Mouse (Mus musculus): ENCODE measurements at regions not wholly inside any gene's neighbourhood (a gene's known extent, or its start where the extent isn't known, plus 50 kb on each side); places are given as distances from the start of the nearest gene placed in this dataset.

DNA sequence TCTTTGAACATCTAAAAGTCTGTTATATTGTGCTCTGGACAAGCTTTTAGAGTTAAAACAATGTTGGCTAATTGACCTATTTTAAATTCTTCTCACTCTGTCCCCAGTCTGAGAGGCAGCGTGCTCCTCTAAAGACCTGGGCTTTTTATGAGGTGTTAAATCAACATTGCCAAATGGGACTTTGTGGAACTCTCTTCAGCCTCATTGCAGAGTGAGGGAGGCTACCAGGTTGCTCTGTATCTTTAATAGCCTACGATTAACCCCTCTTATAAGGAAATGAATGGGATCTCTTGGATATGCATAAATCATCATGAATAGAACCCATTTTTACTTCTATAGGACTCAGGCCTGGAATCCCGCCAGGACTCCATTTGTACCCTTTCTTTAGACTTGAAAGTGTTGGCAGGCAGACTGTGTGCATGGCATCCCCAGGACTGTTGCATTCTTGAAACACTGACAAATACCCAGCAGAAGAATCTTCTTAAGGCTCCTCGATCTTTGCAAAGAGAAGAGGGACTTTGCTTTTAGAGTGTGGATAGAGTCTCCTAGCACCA is 2157.1 kb downstream of the 4930444P10Rik start:
- WGBS: 40% methylated on average over 4 of the region's 4 CpGs
- Histone ChIP-seq H3K27ac (replicated peaks) (no peak overlapping the region), H3K36me3 (ENCODE audit: control insufficient read depth, insufficient read depth, low read length) (no peaks in the 10 kb centered on the region), H3K9ac (ENCODE audit: low read length) (no peak overlapping the region), H3K4me3 (ENCODE audit: low read depth, low read length) (no peak overlapping the region), H3K4me1 (replicated peaks; ENCODE audit: control insufficient read depth, insufficient read depth) (no peaks in the 10 kb centered on the region), H3K9me3 (ENCODE audit: control insufficient read depth, low read length) (no peaks in the 10 kb centered on the region), H3K27me3 (ENCODE audit: control insufficient read depth, insufficient read depth, low read length) (no peaks in the 10 kb centered on the region), H3K4me2 (replicated peaks; ENCODE audit: low read depth) (no peak overlapping the region)
- TF ChIP-seq EP300 (optimal IDR thresholded peaks at IDR 0.05): no peak
- TF ChIP-seq CTCF (IDR thresholded peaks at IDR 0.05; ENCODE audit: low read depth): no peak
- no peak for ATAC-seq (ENCODE audit: low FRiP score, low TSS enrichment)
- no peak for DNase-seq (ENCODE audit: low spot score)

DNA sequence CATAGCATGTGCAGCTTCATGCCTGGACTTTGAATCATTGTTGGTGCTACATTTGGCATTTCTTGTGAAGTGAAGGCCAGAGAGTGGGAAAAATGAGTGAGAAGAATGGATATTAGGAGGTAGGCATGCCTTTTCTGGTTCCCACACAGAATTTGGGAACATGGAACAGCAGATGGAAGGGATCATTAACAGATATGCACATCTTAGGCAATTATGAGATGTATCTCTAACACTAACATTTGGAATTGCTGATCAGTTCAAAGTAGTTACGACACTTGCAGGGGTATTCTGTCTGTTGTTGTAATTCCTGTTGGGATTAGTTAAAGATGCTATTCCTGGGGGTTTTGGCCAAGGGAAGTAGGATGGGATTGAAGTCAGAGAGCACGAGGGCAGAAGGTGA is 2164.4 kb downstream of the 4930444P10Rik start:
- Histone ChIP-seq H3K4me2 (replicated peaks; ENCODE audit: low read depth) (no peak overlapping the region), H3K36me3 (ENCODE audit: control insufficient read depth, insufficient read depth, low read length) (no peaks in the 10 kb centered on the region), H3K4me1 (replicated peaks; ENCODE audit: control insufficient read depth, insufficient read depth) (no peaks in the 10 kb centered on the region), H3K27ac (replicated peaks) (no peak overlapping the region), H3K9ac (ENCODE audit: low read length) (no peak overlapping the region), H3K27me3 (ENCODE audit: control insufficient read depth, insufficient read depth, low read length) (no peaks in the 10 kb centered on the region), H3K4me3 (ENCODE audit: low read depth, low read length) (no peak overlapping the region), H3K9me3 (ENCODE audit: control insufficient read depth, low read length) (no peaks in the 10 kb centered on the region)
- TF ChIP-seq EP300 (optimal IDR thresholded peaks at IDR 0.05) (no peak), CTCF (IDR thresholded peaks at IDR 0.05; ENCODE audit: low read depth) (no peak)
- WGBS: 84% methylated on average over 2 of the region's 2 CpGs
- DNase-seq (ENCODE audit: low spot score) (no peak), ATAC-seq (ENCODE audit: low FRiP score, low TSS enrichment) (no peak)

DNA sequence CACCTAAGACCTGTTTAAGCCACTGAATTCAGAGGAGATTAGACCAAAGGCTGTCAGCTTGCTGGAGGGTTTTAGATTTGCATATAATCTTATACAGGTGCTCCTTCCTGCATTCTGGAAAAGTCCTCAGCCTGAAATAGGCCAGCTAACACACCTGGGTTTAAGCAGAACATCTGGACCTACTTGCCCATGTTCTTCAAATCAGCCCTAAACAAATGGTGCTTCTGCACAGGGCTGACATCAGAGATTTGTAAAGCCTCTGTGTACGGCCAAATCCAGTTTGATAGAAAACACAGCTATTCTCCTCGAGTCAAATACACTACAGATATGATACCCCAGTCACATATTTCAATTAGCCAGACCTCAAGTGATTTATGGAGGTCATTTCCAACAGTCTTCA is 2165.2 kb downstream of the 4930444P10Rik start:
- no peaks in the 10 kb centered on the region for H3K9me3 ChIP-seq (ENCODE audit: control insufficient read depth, low read length)
- no peak overlapping the region for H3K9ac ChIP-seq (ENCODE audit: low read length)
- no peak overlapping the region for H3K4me2 ChIP-seq (replicated peaks; ENCODE audit: low read depth)
- 47% methylated on average over 2 of the region's 2 CpGs for WGBS
- H3K36me3 ChIP-seq (ENCODE audit: control insufficient read depth, insufficient read depth, low read length): no peaks in the 10 kb centered on the region
- TF ChIP-seq EP300 (optimal IDR thresholded peaks at IDR 0.05): no peak
- no peak for TF ChIP-seq CTCF (IDR thresholded peaks at IDR 0.05; ENCODE audit: low read depth)
- H3K27ac ChIP-seq (replicated peaks): no peak overlapping the region
- no peak overlapping the region for H3K4me3 ChIP-seq (ENCODE audit: low read depth, low read length)
- DNase-seq (ENCODE audit: low spot score) (no peak), ATAC-seq (ENCODE audit: low FRiP score, low TSS enrichment) (no peak)
- no peaks in the 10 kb centered on the region for H3K4me1 ChIP-seq (replicated peaks; ENCODE audit: control insufficient read depth, insufficient read depth)
- H3K27me3 ChIP-seq (ENCODE audit: control insufficient read depth, insufficient read depth, low read length): no peaks in the 10 kb centered on the region

DNA sequence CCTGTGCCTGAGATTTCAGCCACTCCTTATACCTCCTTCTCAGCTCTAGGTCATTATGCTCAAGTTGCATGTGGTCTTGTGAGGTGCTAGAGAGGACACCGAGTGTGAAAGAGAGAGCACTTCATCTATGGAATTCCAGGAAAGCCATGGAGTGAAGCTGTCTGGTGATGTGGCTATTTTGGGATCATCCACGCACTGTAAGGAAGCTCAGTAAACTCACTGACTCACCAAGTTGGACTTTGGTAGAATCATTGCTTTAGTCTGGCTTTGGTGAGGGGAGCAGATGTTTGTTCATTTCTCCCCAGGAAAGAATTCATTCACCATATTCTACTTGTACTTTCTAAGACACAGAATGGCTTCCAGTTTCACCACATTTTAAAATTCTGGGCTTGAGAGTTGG is 2167.1 kb downstream of the 4930444P10Rik start:
- H3K4me2 ChIP-seq (replicated peaks; ENCODE audit: low read depth): no peak overlapping the region
- no peaks in the 10 kb centered on the region for H3K9me3 ChIP-seq (ENCODE audit: control insufficient read depth, low read length)
- H3K36me3 ChIP-seq (ENCODE audit: control insufficient read depth, insufficient read depth, low read length): no peaks in the 10 kb centered on the region
- ATAC-seq (ENCODE audit: low FRiP score, low TSS enrichment) (no peak), DNase-seq (ENCODE audit: low spot score) (no peak)
- no peaks in the 10 kb centered on the region for H3K27me3 ChIP-seq (ENCODE audit: control insufficient read depth, insufficient read depth, low read length)
- TF ChIP-seq CTCF (IDR thresholded peaks at IDR 0.05; ENCODE audit: low read depth) (no peak), EP300 (optimal IDR thresholded peaks at IDR 0.05) (no peak)
- H3K4me1 ChIP-seq (replicated peaks; ENCODE audit: control insufficient read depth, insufficient read depth): no peaks in the 10 kb centered on the region
- H3K27ac ChIP-seq (replicated peaks): no peak overlapping the region
- no peak overlapping the region for H3K9ac ChIP-seq (ENCODE audit: low read length)
- no peak overlapping the region for H3K4me3 ChIP-seq (ENCODE audit: low read depth, low read length)
- 77% methylated on average over 2 of the region's 2 CpGs for WGBS

DNA sequence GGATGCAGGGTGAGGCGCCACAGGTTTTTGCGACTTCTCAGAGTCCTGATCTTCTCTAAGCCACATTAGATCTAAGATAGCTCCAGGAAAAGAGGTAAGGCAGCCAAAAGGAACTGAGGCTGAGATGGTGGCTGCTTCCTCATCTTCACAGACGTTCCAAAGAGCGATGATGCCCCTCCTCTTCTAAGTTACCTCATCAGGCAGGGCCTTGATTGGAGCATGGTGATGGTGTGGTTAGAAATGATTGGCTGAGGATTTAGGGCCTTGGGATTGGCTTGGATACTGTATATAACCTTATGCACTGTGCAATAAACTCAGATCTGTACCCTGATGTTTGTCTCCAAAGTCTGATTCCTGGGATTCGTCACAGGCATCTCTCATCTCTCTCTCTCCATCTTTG is 2177.9 kb downstream of the 4930444P10Rik start:
- no peak overlapping the region for H3K4me2 ChIP-seq (replicated peaks; ENCODE audit: low read depth)
- DNase-seq (ENCODE audit: low spot score) (no peak), ATAC-seq (ENCODE audit: low FRiP score, low TSS enrichment) (no peak)
- TF ChIP-seq EP300 (optimal IDR thresholded peaks at IDR 0.05): no peak
- TF ChIP-seq CTCF (IDR thresholded peaks at IDR 0.05; ENCODE audit: low read depth): no peak
- H3K36me3 ChIP-seq (ENCODE audit: control insufficient read depth, insufficient read depth, low read length): no peaks in the 10 kb centered on the region
- H3K27ac ChIP-seq (replicated peaks): no peak overlapping the region
- H3K9me3 ChIP-seq (ENCODE audit: control insufficient read depth, low read length): no peaks in the 10 kb centered on the region
- H3K27me3 ChIP-seq (ENCODE audit: control insufficient read depth, insufficient read depth, low read length): no peaks in the 10 kb centered on the region
- no peak overlapping the region for H3K9ac ChIP-seq (ENCODE audit: low read length)
- H3K4me1 ChIP-seq (replicated peaks; ENCODE audit: control insufficient read depth, insufficient read depth): no peaks in the 10 kb centered on the region
- 87% methylated on average over 5 of the region's 5 CpGs for WGBS
- H3K4me3 ChIP-seq (ENCODE audit: low read depth, low read length): no peak overlapping the region

DNA sequence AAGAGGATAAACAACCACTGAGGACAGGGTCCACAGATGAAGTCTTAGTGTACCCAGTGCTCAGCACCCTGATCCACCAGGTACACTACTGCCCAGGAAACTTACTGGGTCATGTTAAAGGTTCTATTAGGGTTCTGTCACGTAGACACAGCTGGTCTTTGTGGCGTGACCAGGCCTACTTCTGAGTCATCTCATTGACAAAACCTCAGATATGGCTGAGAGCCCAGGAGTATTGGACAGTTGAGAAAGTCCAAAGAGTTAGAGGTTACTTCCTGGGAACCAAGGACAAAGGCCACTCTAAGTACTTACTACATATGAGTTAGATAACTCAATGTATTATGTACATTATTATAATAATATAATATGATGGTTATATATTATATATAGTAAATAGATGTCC is 2214.0 kb downstream of the 4930444P10Rik start:
- no peak overlapping the region for H3K4me2 ChIP-seq (replicated peaks; ENCODE audit: low read depth)
- no peak for ATAC-seq (ENCODE audit: low FRiP score, low TSS enrichment)
- 87% methylated on average over 2 of the region's 2 CpGs for WGBS

More for the DNA sequence above, 2214.0 kb downstream of the 4930444P10Rik start:
- Histone ChIP-seq H3K27me3 (ENCODE audit: control insufficient read depth, insufficient read depth, low read length) (no peaks in the 10 kb centered on the region), H3K4me3 (ENCODE audit: low read depth, low read length) (no peak overlapping the region), H3K4me1 (replicated peaks; ENCODE audit: control insufficient read depth, insufficient read depth) (no peaks in the 10 kb centered on the region), H3K36me3 (ENCODE audit: control insufficient read depth, insufficient read depth, low read length) (no peaks in the 10 kb centered on the region), H3K27ac (replicated peaks) (no peak overlapping the region), H3K9me3 (ENCODE audit: control insufficient read depth, low read length) (no peaks in the 10 kb centered on the region), H3K9ac (ENCODE audit: low read length) (no peak overlapping the region)
- TF ChIP-seq EP300 (optimal IDR thresholded peaks at IDR 0.05) (no peak), CTCF (IDR thresholded peaks at IDR 0.05; ENCODE audit: low read depth) (no peak)
- DNase-seq (ENCODE audit: low spot score): no peak
